Mouse (Mus musculus): ENCODE measurements at regions not wholly inside any gene's neighbourhood (a gene's known extent, or its start where the extent isn't known, plus 50 kb on each side); places are given as distances from the start of the nearest gene placed in this dataset.
"Not testable (repeated sequence)": the region's sequence is repeated elsewhere in the genome, so short reads cannot be mapped to it uniquely, and the experiment has no call there.

GRCm38 (mm10) chr13:107798144-107798543, 246.1 kb upstream of the Smim15 start:
- intact Hi-C loops (cut with DNase I), result no loop called here
- DNase-seq, result no peak

- intact Hi-C loops (cut with DNase I), result no loop called here
- no peak for DNase-seq
These were observed 248.7 kb upstream of the Smim15 start for GRCm38 (mm10) chr13:107795516-107795915.

- intact Hi-C loops (cut with DNase I), result no loop called here
- DNase-seq, result no peak
These were observed 252.5 kb upstream of the Smim15 start for GRCm38 (mm10) chr13:107791770-107792169.

- no peak for DNase-seq
These were observed 259.3 kb upstream of the Smim15 start for GRCm38 (mm10) chr13:107784971-107785370.

GRCm38 (mm10) chr13:107781741-107782140, 262.5 kb upstream of the Smim15 start:
- intact Hi-C loops (cut with DNase I), result no loop called here
- DNase-seq, result no peak

More at GRCm38 (mm10) chr13:107784971-107785370, 259.3 kb upstream of the Smim15 start:
- intact Hi-C loops (cut with DNase I), result no loop called here

- no peak for DNase-seq
- intact Hi-C loops (cut with DNase I), result no loop called here
These were observed 263.0 kb upstream of the Smim15 start for GRCm38 (mm10) chr13:107781221-107781620.

- no peak for DNase-seq
- intact Hi-C loops (cut with DNase I), result no loop called here
These were observed 264.7 kb upstream of the Smim15 start for GRCm38 (mm10) chr13:107779591-107779990.

- intact Hi-C loops (cut with DNase I), result not testable (repeated sequence)
These were observed 269.7 kb upstream of the Smim15 start for GRCm38 (mm10) chr13:107774499-107774898.

GRCm38 (mm10) chr13:107767262-107767624, 277.0 kb upstream of the Smim15 start:
- DNase-seq, result no peak
- intact Hi-C loops (cut with DNase I), result no loop called here

More at GRCm38 (mm10) chr13:107774499-107774898, 269.7 kb upstream of the Smim15 start:
- DNase-seq, result not testable (repeated sequence)

GRCm38 (mm10) chr13:107766397-107767261, 277.6 kb upstream of the Smim15 start:
- no peak for DNase-seq
- intact Hi-C loops (cut with DNase I), result no loop called here

GRCm38 (mm10) chr13:107763911-107764310, 280.3 kb upstream of the Smim15 start:
- no peak for DNase-seq
- intact Hi-C loops (cut with DNase I), result no loop called here

GRCm38 (mm10) chr13:107760511-107760910, 283.7 kb upstream of the Smim15 start:
- no peak for DNase-seq
- intact Hi-C loops (cut with DNase I), result no loop called here

GRCm38 (mm10) chr13:107758327-107759095, 285.7 kb upstream of the Smim15 start:
- DNase-seq, result no peak
- intact Hi-C loops (cut with DNase I), result no loop called here

GRCm38 (mm10) chr13:107752745-107753144, 291.5 kb upstream of the Smim15 start:
- intact Hi-C loops (cut with DNase I), result loop anchor here (5.0 kb wide), 2 partner anchors 135 to 290 kb away; partner anchors contain the start of gene Smim15
- DNase-seq, result no peak

GRCm38 (mm10) chr13:107743464-107744218, 300.6 kb upstream of the Smim15 start:
- no peak for DNase-seq
- intact Hi-C loops (cut with DNase I), result no loop called here

- intact Hi-C loops (cut with DNase I), result loop anchor here (10.0 kb wide), 1 partner anchor 272 kb away; no protein-coding TSS in a partner anchor
- no peak for DNase-seq
These were observed 307.7 kb upstream of the Smim15 start for GRCm38 (mm10) chr13:107736581-107736980.

- DNase-seq, result no peak
- intact Hi-C loops (cut with DNase I), result loop anchor here (10.0 kb wide), 1 partner anchor 270 kb away; no protein-coding TSS in a partner anchor
These were observed 309.9 kb upstream of the Smim15 start for GRCm38 (mm10) chr13:107734161-107734905.

GRCm38 (mm10) chr13:107730976-107731375, 313.3 kb upstream of the Smim15 start:
- intact Hi-C loops (cut with DNase I), result loop anchor here (10.0 kb wide), 1 partner anchor 266 kb away; no protein-coding TSS in a partner anchor
- DNase-seq, result no peak

GRCm38 (mm10) chr13:107726491-107726890, 317.8 kb upstream of the Smim15 start:
- no peak for DNase-seq
- intact Hi-C loops (cut with DNase I), result no loop called here

- intact Hi-C loops (cut with DNase I), result no loop called here
- DNase-seq, result no peak
These were observed 322.3 kb upstream of the Smim15 start for GRCm38 (mm10) chr13:107721901-107722300.
